Mouse (Mus musculus) layer of hippocampus, postnatal 25 days (tissue): Measurements from ENCODE around the gene Tmem135. TPM values are rescaled to one million over a fixed set of nuclear protein-coding genes. Genes with fewer than 3 reads are reported as not detected.

ENCODE experiments used
- DNase-seq, 2 experiments: peaks; one replicate each; pipeline ENCODE4 v3.0.0; 2022; ENCODE audit warnings: mixed read lengths in 2 of 2, low spot score in 1 of 2; ENCODE audit errors: extremely low spot score in 1 of 2
- microRNA-seq, 2 experiments: library from miRNA; unstranded; fragments of <30 nt; microRNA quantifications; one replicate each; pipeline ENCODE4 v1.2.0; 2021
- total RNA-seq, 2 experiments: library from RNA; stranded (reverse); gene quantifications; 2 replicates each; pipeline ENCODE4 v1.2.3; 2021

Tmem135 gene
- total RNA-seq, 2 experiments from 2014 or later: 59.1 to 63.4 TPM

DNA sequence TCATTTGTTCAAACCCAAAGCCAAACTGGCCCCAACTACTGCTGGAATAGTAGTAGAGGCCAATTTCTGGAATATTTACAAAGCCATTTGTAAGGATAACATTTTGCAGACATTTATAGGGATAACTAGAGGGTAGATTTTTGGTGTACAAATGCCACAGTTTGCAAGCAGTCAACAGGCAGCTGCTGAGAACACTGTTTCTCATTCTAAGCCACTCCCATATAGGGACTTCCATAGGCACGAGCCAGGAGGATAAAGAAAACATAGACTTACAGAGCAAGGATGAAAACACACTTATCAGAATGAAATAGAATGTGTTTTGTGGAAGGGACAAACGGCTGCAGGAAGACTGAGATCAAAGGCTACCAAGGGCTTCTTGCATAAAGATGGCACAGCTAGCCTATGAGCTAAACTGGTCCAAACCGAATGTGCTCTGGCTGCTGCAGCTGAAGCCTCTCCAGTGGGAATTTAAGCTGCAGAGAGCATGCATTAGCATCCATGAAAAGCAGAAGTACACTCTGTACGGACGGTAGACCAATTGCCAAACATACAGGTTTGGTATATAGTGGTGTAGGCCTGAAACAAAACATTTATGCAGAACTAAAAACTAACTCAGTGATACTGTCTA lies 269.0 kb downstream of the Tmem135 start:
- no peak for DNase-seq

GRCm38 (mm10) chr7:89126063-89126882 lies 277.7 kb downstream of the Tmem135 start:
- peak; percentile 18 to 56 for DNase-seq

DNA sequence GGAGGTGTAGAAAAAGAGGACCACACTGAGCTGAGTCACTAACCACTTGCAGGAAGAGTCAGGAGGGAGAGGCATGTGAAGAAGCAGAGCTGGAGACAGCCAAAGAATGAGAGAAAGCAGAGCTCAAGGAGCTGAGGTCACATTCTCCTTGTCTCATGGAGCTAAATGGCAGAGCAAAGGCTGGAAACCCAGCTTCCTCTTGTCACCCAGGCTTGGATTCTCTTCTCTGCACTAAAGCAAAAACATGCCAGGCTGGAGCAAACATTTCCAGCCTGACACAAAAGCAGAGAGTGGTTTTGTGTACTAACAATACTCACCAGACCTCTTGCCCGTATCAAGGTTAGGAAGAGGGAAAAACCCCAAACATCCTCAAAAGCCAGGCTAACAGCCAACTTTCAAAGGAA lies 287.8 kb downstream of the Tmem135 start:
- DNase-seq: no peak

DNA sequence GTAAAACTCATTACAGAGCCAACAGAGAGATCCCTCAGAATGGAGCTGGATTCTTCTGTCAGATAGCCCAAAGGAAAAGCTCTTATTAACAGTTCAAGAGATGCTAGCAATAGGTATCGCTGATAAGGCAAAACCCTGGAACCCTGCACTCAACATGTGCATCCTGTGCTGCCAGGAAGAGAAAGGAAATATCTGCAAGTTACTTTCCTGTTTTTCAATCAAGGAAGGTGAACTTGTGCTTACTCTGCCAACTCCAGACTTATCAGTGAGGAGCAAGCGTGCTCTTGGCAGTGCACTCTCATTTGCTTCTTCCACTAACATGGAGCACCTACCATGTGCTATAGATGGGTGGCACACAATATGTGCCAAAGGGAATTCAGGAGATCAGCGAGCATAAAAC lies 288.4 kb downstream of the Tmem135 start:
- no peak for DNase-seq

DNA sequence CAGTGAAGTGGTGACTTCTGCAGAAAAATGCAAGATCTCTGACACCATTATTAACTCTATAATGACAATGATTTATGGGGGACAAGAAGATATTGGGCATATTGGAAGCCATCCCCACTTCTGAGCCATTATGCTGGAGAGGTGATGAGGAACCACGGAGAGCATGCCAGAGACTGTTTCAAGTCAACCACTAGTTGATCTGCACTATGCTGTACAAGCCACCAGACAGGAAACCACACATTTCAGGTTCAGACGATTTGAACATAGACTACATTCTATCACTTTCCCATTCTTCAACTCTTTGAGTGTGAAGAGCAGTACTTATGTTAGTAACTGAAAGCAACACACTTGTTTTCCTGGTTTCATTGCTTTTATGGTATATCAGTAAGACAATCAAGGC lies 297.6 kb downstream of the Tmem135 start:
- no peak for DNase-seq

- DNase-seq: no peak
Observed at GRCm38 (mm10) chr7:89099756-89100155, 304.3 kb downstream of the Tmem135 start.

Small RNA genes lying within 50 kb of the gene (microRNA-seq; reads per million reads assigned to microRNA genes)
- gene Gm22171 (0 reads per million in 2 experiments), gene Gm24659 (0 reads per million in 2 experiments)

Other genes with a start within 250 kb of the Tmem135 start
- 1 to 10 TPM; 6.5 to 7.6 TPM for gene Fzd4, start 133 bp upstream of the Tmem135 start, total RNA-seq
- 10 to 100 TPM; 12.9 to 14.1 TPM for gene Prss23, start 123.0 kb upstream of the Tmem135 start, total RNA-seq
- gene Me3, start 228.2 kb upstream of the Tmem135 start, total RNA-seq: 10 to 100 TPM; 85.8 to 90.6 TPM